Mouse (Mus musculus) erythroblast, embryonic 14.5 days (primary cell): ENCODE results near the gene Smarca2.

ENCODE experiments used
- GATA1 ChIP-seq: IDR thresholded peaks from 2 replicates; pipeline ENCODE4 v1.6.1; 2012; ENCODE audit warnings: low read length, inconsistent platforms, mixed read lengths
- TAL1 ChIP-seq: IDR thresholded peaks from 3 replicates; pipeline ENCODE4 v1.6.1; 2012; ENCODE audit warnings: low read length, inconsistent platforms, mixed read lengths

DNA sequence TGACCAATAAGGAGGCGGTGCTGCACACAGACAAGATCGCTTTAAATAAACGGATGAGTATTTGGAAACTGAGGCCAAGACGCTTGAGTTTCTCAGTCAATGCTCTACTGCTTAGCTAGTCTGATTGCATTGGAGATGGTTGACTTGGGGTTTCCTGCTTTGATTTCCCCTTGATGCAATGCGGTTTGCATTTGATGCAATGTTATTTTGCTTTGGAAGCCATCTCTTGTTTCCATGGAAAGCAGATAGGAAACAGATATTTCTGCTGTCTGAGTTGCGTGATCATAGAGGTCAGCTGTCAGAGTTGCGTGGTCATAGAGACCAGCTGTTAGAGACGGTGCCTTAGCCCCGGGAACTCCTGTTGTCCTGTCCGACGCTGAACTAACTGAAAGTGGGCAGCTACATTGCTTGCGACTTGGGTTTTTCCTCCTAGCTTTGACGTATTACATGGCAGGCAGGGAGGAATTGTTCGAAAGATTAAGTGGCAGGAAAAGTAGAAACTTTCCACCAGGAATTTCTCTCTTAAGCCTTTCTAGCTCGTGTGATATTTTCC lies 147.8 kb downstream of the Smarca2 start:
- TF ChIP-seq GATA1 (no peak), TAL1 (no peak)
